Mouse (Mus musculus): ENCODE data around the gene Gga3. TPM values are rescaled to one million over a fixed set of nuclear protein-coding genes. Genes with fewer than 3 reads are reported as not detected.

Gene Gga3
- polyA plus RNA-seq, 1 experiment from 2014 or later: 19.2 TPM

- Histone ChIP-seq H3K36me3 (ENCODE audit: control insufficient read depth, insufficient read depth, low read length) (peaks cover 19% of the 10 kb centered on the region), H3K27ac (ENCODE audit: low read depth) (no peak overlapping the region), H3K4me1 (replicated peaks; ENCODE audit: control insufficient read depth, insufficient read depth, low read length) (no peaks in the 10 kb centered on the region), H3K4me3 (ENCODE audit: low read depth, low read length) (no peak overlapping the region), H3K27me3 (replicated peaks; ENCODE audit: control insufficient read depth, insufficient read depth, low read length) (no peaks in the 10 kb centered on the region), H3K9me3 (ENCODE audit: control insufficient read depth, low read length) (no peaks in the 10 kb centered on the region), H3K4me2 (ENCODE audit: low read length) (no peak overlapping the region), H3K9ac (ENCODE audit: low read length) (no peak overlapping the region)
- DNase-seq (ENCODE audit: low spot score) (no peak), ATAC-seq (replicated peaks; ENCODE audit: low FRiP score, low TSS enrichment, low read depth) (no peak)
- WGBS: 92% methylated on average over 2 of the region's 2 CpGs
Observed at GRCm38 (mm10) chr11:115642705-115643104, 38.9 kb upstream of the Gga3 start.

GRCm38 (mm10) chr11:115641664-115642036 is 37.8 kb upstream of the Gga3 start:
- H3K4me2 ChIP-seq (ENCODE audit: low read length): no peak overlapping the region
- H3K4me3 ChIP-seq (ENCODE audit: low read depth, low read length): no peak overlapping the region
- peaks cover 18% of the 10 kb centered on the region for H3K36me3 ChIP-seq (ENCODE audit: control insufficient read depth, insufficient read depth, low read length)
- no peak overlapping the region for H3K9ac ChIP-seq (ENCODE audit: low read length)
- no peak overlapping the region for H3K27ac ChIP-seq (ENCODE audit: low read depth)
- DNase-seq (ENCODE audit: low spot score): no peak
- no peak for ATAC-seq (replicated peaks; ENCODE audit: low FRiP score, low TSS enrichment, low read depth)
- H3K9me3 ChIP-seq (ENCODE audit: control insufficient read depth, low read length): no peaks in the 10 kb centered on the region
- whole genome bisulfite sequencing: 82% methylated on average over 4 of the region's 4 CpGs
- no peaks in the 10 kb centered on the region for H3K27me3 ChIP-seq (replicated peaks; ENCODE audit: control insufficient read depth, insufficient read depth, low read length)
- H3K4me1 ChIP-seq (replicated peaks; ENCODE audit: control insufficient read depth, insufficient read depth, low read length): no peaks in the 10 kb centered on the region

- no peak overlapping the region for H3K4me3 ChIP-seq (ENCODE audit: low read depth, low read length)
- no peaks in the 10 kb centered on the region for H3K9me3 ChIP-seq (ENCODE audit: control insufficient read depth, low read length)
- H3K4me2 ChIP-seq (ENCODE audit: low read length): no peak overlapping the region
- WGBS: 47% methylated on average over 14 of the region's 14 CpGs
- no peaks in the 10 kb centered on the region for H3K27me3 ChIP-seq (replicated peaks; ENCODE audit: control insufficient read depth, insufficient read depth, low read length)
- H3K4me1 ChIP-seq (replicated peaks; ENCODE audit: control insufficient read depth, insufficient read depth, low read length): no peaks in the 10 kb centered on the region
- peaks cover 13% of the 10 kb centered on the region for H3K36me3 ChIP-seq (ENCODE audit: control insufficient read depth, insufficient read depth, low read length)
- ATAC-seq (replicated peaks; ENCODE audit: low FRiP score, low TSS enrichment, low read depth) (no peak), DNase-seq (ENCODE audit: low spot score) (no peak)
- H3K9ac ChIP-seq (ENCODE audit: low read length): no peak overlapping the region
- no peak overlapping the region for H3K27ac ChIP-seq (ENCODE audit: low read depth)
Observed at GRCm38 (mm10) chr11:115640978-115641663, 37.3 kb upstream of the Gga3 start.

GRCm38 (mm10) chr11:115640311-115640828 is 36.5 kb upstream of the Gga3 start:
- ATAC-seq (replicated peaks; ENCODE audit: low FRiP score, low TSS enrichment, low read depth): no peak
- H3K9ac ChIP-seq (ENCODE audit: low read length): no peak overlapping the region
- H3K27me3 ChIP-seq (replicated peaks; ENCODE audit: control insufficient read depth, insufficient read depth, low read length): no peaks in the 10 kb centered on the region
- no peaks in the 10 kb centered on the region for H3K4me1 ChIP-seq (replicated peaks; ENCODE audit: control insufficient read depth, insufficient read depth, low read length)
- no peaks in the 10 kb centered on the region for H3K9me3 ChIP-seq (ENCODE audit: control insufficient read depth, low read length)
- H3K4me2 ChIP-seq (ENCODE audit: low read length): no peak overlapping the region
- peaks cover 13% of the 10 kb centered on the region for H3K36me3 ChIP-seq (ENCODE audit: control insufficient read depth, insufficient read depth, low read length)
- no peak overlapping the region for H3K27ac ChIP-seq (ENCODE audit: low read depth)
- no peak for DNase-seq (ENCODE audit: low spot score)
- no peak overlapping the region for H3K4me3 ChIP-seq (ENCODE audit: low read depth, low read length)
- WGBS: 78% methylated on average over 3 of the region's 4 CpGs

GRCm38 (mm10) chr11:115639540-115639939 is 35.7 kb upstream of the Gga3 start:
- ATAC-seq (replicated peaks; ENCODE audit: low FRiP score, low TSS enrichment, low read depth) (no peak), DNase-seq (ENCODE audit: low spot score) (no peak)
- Histone ChIP-seq H3K36me3 (ENCODE audit: control insufficient read depth, insufficient read depth, low read length) (peaks cover 13% of the 10 kb centered on the region), H3K4me1 (replicated peaks; ENCODE audit: control insufficient read depth, insufficient read depth, low read length) (no peaks in the 10 kb centered on the region), H3K9ac (ENCODE audit: low read length) (no peak overlapping the region), H3K27ac (ENCODE audit: low read depth) (no peak overlapping the region), H3K4me2 (ENCODE audit: low read length) (no peak overlapping the region), H3K4me3 (ENCODE audit: low read depth, low read length) (no peak overlapping the region), H3K9me3 (ENCODE audit: control insufficient read depth, low read length) (no peaks in the 10 kb centered on the region), H3K27me3 (replicated peaks; ENCODE audit: control insufficient read depth, insufficient read depth, low read length) (no peaks in the 10 kb centered on the region)
- 83% methylated on average over 4 of the region's 4 CpGs for WGBS

- ATAC-seq (replicated peaks; ENCODE audit: low FRiP score, low TSS enrichment, low read depth) (no peak; the same call in 1 of the 2 replicates), DNase-seq (ENCODE audit: low spot score) (no peak)
- Histone ChIP-seq H3K9me3 (ENCODE audit: control insufficient read depth, low read length) (no peaks in the 10 kb centered on the region), H3K9ac (ENCODE audit: low read length) (no peak overlapping the region), H3K27me3 (replicated peaks; ENCODE audit: control insufficient read depth, insufficient read depth, low read length) (no peaks in the 10 kb centered on the region), H3K4me1 (replicated peaks; ENCODE audit: control insufficient read depth, insufficient read depth, low read length) (no peaks in the 10 kb centered on the region), H3K4me2 (ENCODE audit: low read length) (no peak overlapping the region), H3K36me3 (ENCODE audit: control insufficient read depth, insufficient read depth, low read length) (peaks cover 7% of the 10 kb centered on the region; the same call in 1 of the 2 replicates), H3K27ac (ENCODE audit: low read depth) (no peak overlapping the region), H3K4me3 (ENCODE audit: low read depth, low read length) (no peak overlapping the region)
- 65% methylated on average over 5 of the region's 5 CpGs for whole genome bisulfite sequencing
Observed at GRCm38 (mm10) chr11:115638498-115639409, 34.9 kb upstream of the Gga3 start.

GRCm38 (mm10) chr11:115636960-115637359 is 33.1 kb upstream of the Gga3 start:
- H3K9ac ChIP-seq (ENCODE audit: low read length): no peak overlapping the region
- H3K36me3 ChIP-seq (ENCODE audit: control insufficient read depth, insufficient read depth, low read length): no peaks in the 10 kb centered on the region
- H3K27me3 ChIP-seq (replicated peaks; ENCODE audit: control insufficient read depth, insufficient read depth, low read length): no peaks in the 10 kb centered on the region
- ATAC-seq (replicated peaks; ENCODE audit: low FRiP score, low TSS enrichment, low read depth) (no peak), DNase-seq (ENCODE audit: low spot score) (no peak)
- H3K27ac ChIP-seq (ENCODE audit: low read depth): no peak overlapping the region
- WGBS: 64% methylated on average over 3 of the region's 3 CpGs
- no peaks in the 10 kb centered on the region for H3K9me3 ChIP-seq (ENCODE audit: control insufficient read depth, low read length)
- no peak overlapping the region for H3K4me2 ChIP-seq (ENCODE audit: low read length)
- H3K4me1 ChIP-seq (replicated peaks; ENCODE audit: control insufficient read depth, insufficient read depth, low read length): no peaks in the 10 kb centered on the region
- H3K4me3 ChIP-seq (ENCODE audit: low read depth, low read length): no peak overlapping the region

DNA sequence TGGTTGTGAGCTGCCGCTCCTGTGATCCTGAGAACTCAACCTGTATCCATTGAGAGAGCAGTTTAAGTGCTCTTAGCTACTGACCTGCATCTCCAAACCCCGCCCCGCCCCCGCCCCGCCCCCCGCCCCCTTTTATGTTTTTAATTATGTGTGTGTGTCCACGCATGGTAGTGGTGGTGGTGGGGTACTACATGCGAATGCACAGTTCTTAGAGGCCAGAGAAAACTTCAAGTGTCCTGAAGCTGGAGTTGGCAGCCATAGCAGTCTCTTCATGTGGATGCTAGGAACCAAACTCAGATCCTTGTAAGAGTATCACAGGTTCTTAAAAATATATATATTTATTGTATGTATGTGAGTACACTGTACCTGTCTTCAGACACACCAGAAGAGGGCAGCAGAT is 31.6 kb upstream of the Gga3 start:
- no peaks in the 10 kb centered on the region for H3K27me3 ChIP-seq (replicated peaks; ENCODE audit: control insufficient read depth, insufficient read depth, low read length)
- H3K27ac ChIP-seq (ENCODE audit: low read depth): no peak overlapping the region
- H3K4me3 ChIP-seq (ENCODE audit: low read depth, low read length): no peak overlapping the region
- no peaks in the 10 kb centered on the region for H3K36me3 ChIP-seq (ENCODE audit: control insufficient read depth, insufficient read depth, low read length)
- 72% methylated on average over 8 of the region's 8 CpGs for WGBS
- no peak for ATAC-seq (replicated peaks; ENCODE audit: low FRiP score, low TSS enrichment, low read depth)
- H3K9ac ChIP-seq (ENCODE audit: low read length): no peak overlapping the region
- no peaks in the 10 kb centered on the region for H3K9me3 ChIP-seq (ENCODE audit: control insufficient read depth, low read length)
- no peak for DNase-seq (ENCODE audit: low spot score)
- H3K4me2 ChIP-seq (ENCODE audit: low read length): no peak overlapping the region
- H3K4me1 ChIP-seq (replicated peaks; ENCODE audit: control insufficient read depth, insufficient read depth, low read length): no peaks in the 10 kb centered on the region

Data from intestine, embryonic 14.5 days (tissue).